Mouse (Mus musculus): ENCODE data around the gene Stk4.

DNA sequence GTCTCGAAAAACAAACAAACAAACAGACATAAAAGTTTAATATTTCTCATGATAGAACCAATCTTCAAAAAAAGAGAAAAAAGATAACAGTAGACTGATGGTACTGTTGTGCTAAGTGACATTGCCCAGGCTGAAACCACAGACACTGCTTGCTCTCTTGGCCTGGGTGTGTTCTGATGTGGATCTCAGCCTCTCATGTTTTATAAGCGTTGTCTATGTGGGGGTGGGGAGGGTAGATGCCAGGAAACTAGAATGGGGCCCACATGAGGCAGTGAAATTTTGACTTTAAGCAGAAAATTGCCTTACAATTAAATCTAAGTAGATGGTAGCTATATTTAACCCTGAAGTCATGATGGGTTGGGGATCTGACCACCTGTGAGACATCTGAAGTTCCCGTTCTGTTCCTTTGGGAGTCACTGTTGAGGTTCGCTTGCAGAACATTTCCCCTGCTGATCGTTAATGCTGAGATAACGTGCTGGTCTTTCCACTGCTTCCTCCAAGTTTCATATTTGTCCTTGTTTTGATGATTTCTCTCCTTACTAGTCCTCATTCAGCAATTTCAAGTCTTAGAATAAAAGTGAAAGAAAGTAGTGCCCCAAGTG, 17.4 kb downstream of the Stk4 start:
- TF ChIP-seq CTCF (IDR thresholded peaks at IDR 0.05; ENCODE audit: insufficient read depth, low read depth, low read length) (no peak), POLR2A (IDR thresholded peaks at IDR 0.05; ENCODE audit: insufficient read depth, low read depth, low read length) (no peak)

Data from olfactory bulb, adult 2 months (tissue).